Mouse (Mus musculus): ENCODE measurements around the gene Mtf1. TPM values are rescaled to one million over a fixed set of nuclear protein-coding genes. Genes with fewer than 3 reads are reported as not detected.
A peak's percentile ranks its signal among the peaks of the same experiment; 100 is the strongest.

Gene Mtf1
- polyA plus RNA-seq, 2 experiments from 2014 or later: 16.0 to 16.7 TPM

GRCm38 (mm10) chr4:124802309-124803260, 681 bp downstream of the Mtf1 start:
- ATAC-seq: peak; percentile 99

DNA sequence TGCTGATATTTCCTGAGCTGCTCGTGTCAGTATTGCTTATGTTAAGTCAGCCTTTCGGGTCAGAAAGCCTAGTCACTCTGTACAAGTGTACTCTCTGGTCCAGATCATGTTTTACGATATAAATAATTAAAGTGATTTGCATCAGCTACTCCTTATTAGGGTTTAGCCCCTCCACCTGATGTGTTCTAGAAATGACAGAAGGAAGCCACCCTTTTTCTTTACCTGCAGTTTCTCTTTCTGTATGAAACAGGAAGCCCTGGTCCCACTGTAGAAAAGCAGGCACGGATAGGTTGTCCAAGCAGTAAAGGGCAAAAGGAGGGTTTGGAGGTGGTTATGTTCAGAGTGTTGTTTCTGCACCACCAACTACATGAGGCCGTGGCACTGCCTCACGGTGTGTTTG, 1.5 kb downstream of the Mtf1 start:
- ATAC-seq: no peak

GRCm38 (mm10) chr4:124808511-124808910, 6.6 kb downstream of the Mtf1 start:
- no peak for ATAC-seq

- no peak for ATAC-seq
Observed at GRCm38 (mm10) chr4:124809136-124809883, 7.4 kb downstream of the Mtf1 start.

DNA sequence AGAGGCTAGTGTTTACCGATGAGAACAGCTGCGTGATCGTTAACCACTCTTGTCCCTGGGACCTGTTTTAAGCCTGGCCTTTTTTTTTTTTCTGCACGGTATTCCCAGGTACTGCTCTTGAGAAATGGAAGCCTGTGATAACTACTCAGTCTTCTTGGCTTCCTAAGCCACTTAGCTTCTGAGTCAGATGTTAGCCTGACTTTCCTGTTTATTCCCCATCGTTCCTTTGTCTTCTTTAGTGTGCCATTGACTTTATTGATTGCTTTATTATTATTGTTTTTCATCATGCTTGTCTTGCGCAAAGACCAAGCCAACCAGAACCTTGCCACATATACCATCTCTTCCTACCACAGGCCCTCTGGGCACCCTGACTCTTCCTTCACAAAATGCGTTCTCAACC, 8.2 kb downstream of the Mtf1 start:
- ATAC-seq: no peak

- ATAC-seq: no peak
Observed at GRCm38 (mm10) chr4:124811347-124811975, 9.6 kb downstream of the Mtf1 start.

DNA sequence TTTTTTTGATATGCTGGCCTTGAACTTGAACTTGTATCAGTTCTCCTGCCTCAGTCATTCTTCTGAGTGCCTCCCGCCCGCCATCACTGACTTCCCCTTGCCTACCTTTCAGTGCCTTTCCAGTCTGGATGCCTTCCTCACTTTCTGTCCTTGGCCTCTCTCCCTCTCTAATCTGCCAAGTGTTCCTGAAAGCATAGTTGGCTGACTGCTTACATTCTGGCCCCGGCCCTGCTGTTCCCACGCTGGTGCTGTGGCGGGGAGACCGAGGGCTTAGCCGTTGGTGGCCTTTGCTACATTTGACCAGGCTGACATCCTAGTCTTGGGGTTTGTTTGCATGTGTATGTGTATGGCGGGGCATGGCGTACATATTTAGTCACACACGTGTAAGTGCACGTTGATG, 14.0 kb downstream of the Mtf1 start:
- no peak for ATAC-seq

DNA sequence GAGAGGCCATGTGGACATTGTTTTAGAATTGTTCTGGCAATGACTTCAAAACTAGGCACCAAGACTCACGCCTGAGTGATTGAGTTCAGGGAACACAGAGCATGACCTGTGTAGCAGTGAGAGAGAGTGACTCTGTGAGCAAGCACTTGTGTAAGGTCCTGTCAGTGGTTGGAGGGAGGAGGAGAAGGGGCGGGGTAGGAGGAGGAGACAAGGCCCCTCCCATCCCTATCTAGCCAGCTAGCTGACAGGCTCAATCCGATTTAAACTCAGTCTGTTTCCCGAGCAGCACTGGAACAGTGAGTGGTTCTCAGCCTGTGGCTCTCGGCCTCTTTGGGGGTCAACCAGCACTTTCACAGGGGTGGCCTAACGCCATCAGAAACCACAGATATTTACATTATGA, 15.9 kb downstream of the Mtf1 start:
- no peak for ATAC-seq

- no peak for ATAC-seq
Observed at GRCm38 (mm10) chr4:124818832-124819231, 16.9 kb downstream of the Mtf1 start.

DNA sequence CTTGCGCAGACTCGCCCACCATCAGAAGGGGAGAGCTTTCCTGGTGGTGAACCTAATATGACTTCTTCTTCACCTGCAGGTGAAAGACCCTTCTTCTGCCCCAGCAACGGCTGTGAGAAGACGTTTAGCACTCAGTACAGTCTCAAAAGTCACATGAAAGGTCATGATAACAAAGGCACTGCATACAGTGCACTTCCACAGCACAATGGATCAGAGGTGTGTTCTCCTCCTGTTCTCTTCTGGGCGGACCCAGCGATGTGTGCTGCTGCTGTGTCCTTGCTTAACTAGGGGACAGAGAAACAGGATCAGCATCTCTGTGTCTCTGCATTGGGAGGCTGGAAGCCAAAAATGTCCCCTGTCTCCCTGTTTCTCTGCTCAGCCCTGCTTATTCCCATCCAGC, 23.1 kb downstream of the Mtf1 start:
- no peak for ATAC-seq

- no peak for ATAC-seq
Observed at GRCm38 (mm10) chr4:124825371-124825965, 23.6 kb downstream of the Mtf1 start.

- no peak for ATAC-seq
Observed at GRCm38 (mm10) chr4:124829671-124830070, 27.8 kb downstream of the Mtf1 start.

- ATAC-seq: no peak
Observed at GRCm38 (mm10) chr4:124832796-124833195, 30.9 kb downstream of the Mtf1 start.

DNA sequence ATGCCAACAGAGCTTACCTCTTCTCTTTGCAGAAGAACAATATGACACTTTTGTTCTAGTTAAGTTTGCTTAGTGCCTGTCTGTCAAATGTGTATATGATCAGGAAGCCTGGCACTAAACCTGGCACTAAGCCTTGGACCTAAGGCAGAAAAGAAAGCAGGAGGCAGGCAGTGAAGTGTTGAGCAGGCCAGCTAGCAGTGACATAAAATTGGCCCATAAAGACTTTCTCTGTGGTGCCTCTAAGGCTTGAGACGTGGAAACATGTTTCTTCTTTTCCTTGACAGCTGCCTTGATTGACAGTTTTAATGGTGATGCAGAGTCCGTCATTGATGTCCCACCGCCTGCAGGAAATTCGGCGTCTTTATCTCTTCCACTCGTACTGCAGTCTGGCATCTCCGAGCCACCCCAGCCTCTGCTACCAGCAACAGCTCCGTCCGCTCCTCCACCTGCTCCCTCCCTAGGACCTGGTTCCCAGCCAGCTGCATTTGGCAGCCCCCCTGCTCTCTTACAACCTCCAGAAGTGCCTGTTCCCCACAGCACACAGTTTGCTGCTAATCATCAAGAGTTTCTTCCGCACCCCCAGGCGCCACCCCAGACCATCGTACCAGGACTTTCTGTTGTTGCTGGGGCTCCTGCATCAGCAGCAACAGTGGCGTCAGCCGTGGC, 36.3 kb downstream of the Mtf1 start:
- ATAC-seq: no peak

- ATAC-seq: no peak
Observed at GRCm38 (mm10) chr4:124840998-124841397, 39.1 kb downstream of the Mtf1 start.

DNA sequence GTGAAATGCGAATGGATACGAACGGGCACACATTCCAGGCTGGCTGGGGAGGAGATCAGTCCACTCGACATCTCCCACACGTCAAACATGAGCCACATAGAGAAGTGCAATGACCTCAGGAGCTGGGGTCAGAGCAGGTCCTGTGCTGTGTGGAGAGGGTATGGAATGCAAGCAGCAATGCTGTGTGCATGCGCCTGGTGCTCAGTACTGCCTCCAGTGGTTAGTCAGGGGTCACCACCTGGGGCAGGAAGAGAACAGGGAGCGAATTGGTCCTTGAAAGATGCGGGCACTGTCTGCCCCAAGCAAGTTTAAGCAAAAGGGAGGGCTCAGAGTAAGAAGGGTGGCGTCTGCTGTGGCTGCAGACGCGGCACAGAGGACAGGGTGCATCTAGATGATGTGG, 41.6 kb downstream of the Mtf1 start:
- peak; percentile 68 for ATAC-seq

DNA sequence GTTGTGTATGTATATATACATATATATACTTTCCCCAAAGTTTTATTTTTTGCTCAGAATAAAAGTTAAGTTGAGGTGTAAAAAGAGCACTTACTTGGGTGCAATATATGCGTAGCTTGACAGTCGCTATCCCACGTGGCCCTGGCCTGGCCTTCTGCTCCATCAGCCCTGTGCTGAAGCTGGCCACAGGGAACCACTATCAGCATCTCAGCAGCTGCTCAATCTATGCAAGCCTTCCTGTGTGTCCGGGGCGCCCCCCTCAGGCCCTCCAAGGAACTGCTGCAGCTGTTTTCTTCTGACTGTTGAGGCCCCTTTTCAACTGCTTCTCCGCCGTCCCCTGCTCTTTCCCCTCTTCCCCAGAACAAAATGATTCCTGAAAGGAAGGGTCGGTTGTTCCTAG, 45.7 kb downstream of the Mtf1 start:
- peak; percentile 38 for ATAC-seq

- ATAC-seq: no peak
Observed at GRCm38 (mm10) chr4:124849631-124850260, 47.8 kb downstream of the Mtf1 start.

GRCm38 (mm10) chr4:124850261-124850913, 48.5 kb downstream of the Mtf1 start, which contains the start of gene Yrdc:
TSS of gene Yrdc (plus strand) at chr4:124850679.
- peak; percentile 84 for ATAC-seq

GRCm38 (mm10) chr4:124850933-124851658, 49.2 kb downstream of the Mtf1 start, which contains the start of gene 1110065P20Rik:
TSS of gene 1110065P20Rik (minus strand) at chr4:124851196.
- ATAC-seq: peak; percentile 72

Data from CD4-positive, CD25-positive, alpha-beta regulatory T cell, adult 4 months (primary cell).